Mouse (Mus musculus): ENCODE measurements at regions not wholly inside any gene's neighbourhood (a gene's known extent, or its start where the extent isn't known, plus 50 kb on each side); places are given as distances from the start of the nearest gene placed in this dataset.

- WGBS (ENCODE audit: insufficient replicate concordance), result 54% methylated on average over 5 of the region's 5 CpGs
- Histone ChIP-seq H3K36me3 (ENCODE audit: control insufficient read depth, insufficient read depth, low read length) (no peaks in the 10 kb centered on the region), H3K27me3 (ENCODE audit: control insufficient read depth, insufficient read depth, low read length) (no peaks in the 10 kb centered on the region), H3K4me1 (ENCODE audit: control insufficient read depth, insufficient read depth, low read length) (no peaks in the 10 kb centered on the region), H3K4me2 (no peak overlapping the region), H3K27ac (ENCODE audit: low read depth, low read length) (no peak overlapping the region), H3K9ac (ENCODE audit: low read depth, low read length) (no peak overlapping the region), H3K4me3 (ENCODE audit: low read depth, low read length) (no peak overlapping the region), H3K9me3 (replicated peaks; ENCODE audit: control insufficient read depth, low read length) (peaks cover 3% of the 10 kb centered on the region; the same call in 1 of the 2 replicates)
- no peak for ATAC-seq (replicated peaks; ENCODE audit: insufficient number of reproducible peaks, low FRiP score, low TSS enrichment)
Observed at GRCm38 (mm10) chr9:115361191-115361590, 51.0 kb upstream of the Stt3b start.

- Histone ChIP-seq H3K9ac (ENCODE audit: low read depth, low read length) (no peak overlapping the region), H3K4me1 (ENCODE audit: control insufficient read depth, insufficient read depth, low read length) (no peaks in the 10 kb centered on the region), H3K36me3 (ENCODE audit: control insufficient read depth, insufficient read depth, low read length) (no peaks in the 10 kb centered on the region), H3K4me2 (no peak overlapping the region), H3K27me3 (ENCODE audit: control insufficient read depth, insufficient read depth, low read length) (no peaks in the 10 kb centered on the region), H3K27ac (ENCODE audit: low read depth, low read length) (no peak overlapping the region), H3K9me3 (replicated peaks; ENCODE audit: control insufficient read depth, low read length) (peaks cover 3% of the 10 kb centered on the region; the same call in 1 of the 2 replicates), H3K4me3 (ENCODE audit: low read depth, low read length) (no peak overlapping the region)
- WGBS (ENCODE audit: insufficient replicate concordance), result 85% methylated on average over 11 of the region's 11 CpGs
- ATAC-seq (replicated peaks; ENCODE audit: insufficient number of reproducible peaks, low FRiP score, low TSS enrichment), result no peak
Observed at GRCm38 (mm10) chr9:115361881-115362280, 51.7 kb upstream of the Stt3b start.

GRCm38 (mm10) chr9:115362486-115362885, 52.3 kb upstream of the Stt3b start:
- peaks cover 3% of the 10 kb centered on the region; the same call in 1 of the 2 replicates for H3K9me3 ChIP-seq (replicated peaks; ENCODE audit: control insufficient read depth, low read length)
- H3K9ac ChIP-seq (ENCODE audit: low read depth, low read length), result no peak overlapping the region
- no peaks in the 10 kb centered on the region for H3K4me1 ChIP-seq (ENCODE audit: control insufficient read depth, insufficient read depth, low read length)
- no peak for ATAC-seq (replicated peaks; ENCODE audit: insufficient number of reproducible peaks, low FRiP score, low TSS enrichment)
- H3K27me3 ChIP-seq (ENCODE audit: control insufficient read depth, insufficient read depth, low read length), result no peaks in the 10 kb centered on the region
- H3K4me2 ChIP-seq, result no peak overlapping the region
- H3K27ac ChIP-seq (ENCODE audit: low read depth, low read length), result no peak overlapping the region
- H3K4me3 ChIP-seq (ENCODE audit: low read depth, low read length), result no peak overlapping the region
- 83% methylated on average over 4 of the region's 4 CpGs for WGBS (ENCODE audit: insufficient replicate concordance)
- no peaks in the 10 kb centered on the region for H3K36me3 ChIP-seq (ENCODE audit: control insufficient read depth, insufficient read depth, low read length)

GRCm38 (mm10) chr9:115364919-115365861, 55.0 kb upstream of the Stt3b start:
- ATAC-seq (replicated peaks; ENCODE audit: insufficient number of reproducible peaks, low FRiP score, low TSS enrichment), result no peak
- Histone ChIP-seq H3K9me3 (replicated peaks; ENCODE audit: control insufficient read depth, low read length) (peaks cover 3% of the 10 kb centered on the region; the same call in 1 of the 2 replicates), H3K4me1 (ENCODE audit: control insufficient read depth, insufficient read depth, low read length) (no peaks in the 10 kb centered on the region), H3K4me2 (no peak overlapping the region), H3K27me3 (ENCODE audit: control insufficient read depth, insufficient read depth, low read length) (no peaks in the 10 kb centered on the region), H3K27ac (ENCODE audit: low read depth, low read length) (no peak overlapping the region), H3K9ac (ENCODE audit: low read depth, low read length) (no peak overlapping the region), H3K36me3 (ENCODE audit: control insufficient read depth, insufficient read depth, low read length) (no peaks in the 10 kb centered on the region), H3K4me3 (ENCODE audit: low read depth, low read length) (no peak overlapping the region)
- WGBS (ENCODE audit: insufficient replicate concordance), result 89% methylated on average over 16 of the region's 16 CpGs

- ATAC-seq (replicated peaks; ENCODE audit: insufficient number of reproducible peaks, low FRiP score, low TSS enrichment), result no peak
- Histone ChIP-seq H3K4me2 (no peak overlapping the region), H3K9me3 (replicated peaks; ENCODE audit: control insufficient read depth, low read length) (peaks cover 3% of the 10 kb centered on the region; the same call in 1 of the 2 replicates), H3K36me3 (ENCODE audit: control insufficient read depth, insufficient read depth, low read length) (no peaks in the 10 kb centered on the region), H3K9ac (ENCODE audit: low read depth, low read length) (no peak overlapping the region), H3K27me3 (ENCODE audit: control insufficient read depth, insufficient read depth, low read length) (no peaks in the 10 kb centered on the region), H3K27ac (ENCODE audit: low read depth, low read length) (no peak overlapping the region), H3K4me1 (ENCODE audit: control insufficient read depth, insufficient read depth, low read length) (no peaks in the 10 kb centered on the region), H3K4me3 (ENCODE audit: low read depth, low read length) (no peak overlapping the region)
- WGBS (ENCODE audit: insufficient replicate concordance), result 30% methylated on average over 3 of the region's 3 CpGs
Observed at GRCm38 (mm10) chr9:115367808-115368207, 57.6 kb upstream of the Stt3b start.

- Histone ChIP-seq H3K27me3 (ENCODE audit: control insufficient read depth, insufficient read depth, low read length) (no peaks in the 10 kb centered on the region), H3K36me3 (ENCODE audit: control insufficient read depth, insufficient read depth, low read length) (no peaks in the 10 kb centered on the region), H3K4me2 (no peak overlapping the region), H3K4me3 (ENCODE audit: low read depth, low read length) (no peak overlapping the region), H3K27ac (ENCODE audit: low read depth, low read length) (no peak overlapping the region), H3K4me1 (ENCODE audit: control insufficient read depth, insufficient read depth, low read length) (0 out of 2 replicates have a peak, but pooled peaks cover 5% of the 10 kb centered on the region), H3K9ac (ENCODE audit: low read depth, low read length) (no peak overlapping the region), H3K9me3 (replicated peaks; ENCODE audit: control insufficient read depth, low read length) (no peaks in the 10 kb centered on the region)
- no peak for ATAC-seq (replicated peaks; ENCODE audit: insufficient number of reproducible peaks, low FRiP score, low TSS enrichment)
- 80% methylated on average over 15 of the region's 15 CpGs for WGBS (ENCODE audit: insufficient replicate concordance)
Observed at GRCm38 (mm10) chr9:115380276-115380675, 70.1 kb upstream of the Stt3b start.

GRCm38 (mm10) chr9:115382824-115383475, 72.7 kb upstream of the Stt3b start:
- Histone ChIP-seq H3K9ac (ENCODE audit: low read depth, low read length) (no peak overlapping the region), H3K9me3 (replicated peaks; ENCODE audit: control insufficient read depth, low read length) (no peaks in the 10 kb centered on the region), H3K4me1 (ENCODE audit: control insufficient read depth, insufficient read depth, low read length) (0 out of 2 replicates have a peak, but pooled peaks cover 5% of the 10 kb centered on the region), H3K27ac (ENCODE audit: low read depth, low read length) (no peak overlapping the region), H3K36me3 (ENCODE audit: control insufficient read depth, insufficient read depth, low read length) (no peaks in the 10 kb centered on the region), H3K4me3 (ENCODE audit: low read depth, low read length) (no peak overlapping the region), H3K4me2 (no peak overlapping the region), H3K27me3 (ENCODE audit: control insufficient read depth, insufficient read depth, low read length) (no peaks in the 10 kb centered on the region)
- 87% methylated on average over 12 of the region's 12 CpGs for WGBS (ENCODE audit: insufficient replicate concordance)
- ATAC-seq (replicated peaks; ENCODE audit: insufficient number of reproducible peaks, low FRiP score, low TSS enrichment), result no peak

GRCm38 (mm10) chr9:115383935-115384334, 73.7 kb upstream of the Stt3b start:
- Histone ChIP-seq H3K27me3 (ENCODE audit: control insufficient read depth, insufficient read depth, low read length) (no peaks in the 10 kb centered on the region), H3K27ac (ENCODE audit: low read depth, low read length) (no peak overlapping the region), H3K9me3 (replicated peaks; ENCODE audit: control insufficient read depth, low read length) (no peaks in the 10 kb centered on the region), H3K36me3 (ENCODE audit: control insufficient read depth, insufficient read depth, low read length) (no peaks in the 10 kb centered on the region), H3K4me3 (ENCODE audit: low read depth, low read length) (no peak overlapping the region), H3K4me1 (ENCODE audit: control insufficient read depth, insufficient read depth, low read length) (0 out of 2 replicates have a peak, but pooled peaks cover 5% of the 10 kb centered on the region), H3K9ac (ENCODE audit: low read depth, low read length) (no peak overlapping the region), H3K4me2 (no peak overlapping the region)
- ATAC-seq (replicated peaks; ENCODE audit: insufficient number of reproducible peaks, low FRiP score, low TSS enrichment), result no peak
- 36% methylated on average over 4 of the region's 4 CpGs for whole genome bisulfite sequencing (ENCODE audit: insufficient replicate concordance)

Data from heart, embryonic 11.5 days (tissue).